Mouse (Mus musculus) heart, embryonic 16.5 days (tissue): ENCODE results near the gene Arl4a. TPM values are rescaled to one million over a fixed set of nuclear protein-coding genes. Genes with fewer than 3 reads are reported as not detected.

Experiments
- ATAC-seq: fragments of 200-750 bp; cut with Nextera tagmentation; replicated peaks from 2 replicates; pipeline ENCODE4 v1.8.0; 2017; ENCODE audit warnings: moderate number of reproducible peaks; ENCODE audit not compliant: insufficient read depth, low FRiP score; ENCODE audit errors: extremely low read depth
- H3K27ac ChIP-seq: fragments of 300-500 bp; sonication (generic); 2 replicates; pipeline ENCODE4 v1.5.1; 2014; ENCODE audit warnings: mild to moderate bottlenecking, low read length, control low read depth, moderate library complexity
- H3K27me3 ChIP-seq: fragments of 300-500 bp; sonication (generic); 2 replicates; pipeline ENCODE4 v1.6.1; 2014; ENCODE audit warnings: low read length, mixed read lengths; ENCODE audit not compliant: control insufficient read depth, insufficient read depth
- H3K36me3 ChIP-seq: fragments of 300-500 bp; sonication (generic); 2 replicates; pipeline ENCODE4 v1.6.1; 2014; ENCODE audit not compliant: control insufficient read depth, insufficient read depth
- H3K4me1 ChIP-seq: fragments of 300-500 bp; sonication (generic); 2 replicates; pipeline ENCODE4 v1.6.1; 2014; ENCODE audit warnings: low read length, mixed read lengths; ENCODE audit not compliant: control insufficient read depth, insufficient read depth
- H3K4me2 ChIP-seq: fragments of 300-500 bp; sonication (generic); 2 replicates; pipeline ENCODE4 v1.6.1; 2014; ENCODE audit warnings: low read depth, mild to moderate bottlenecking, control low read depth, low read length
- H3K4me3 ChIP-seq: fragments of 300-500 bp; sonication (generic); 2 replicates; pipeline ENCODE4 v1.5.1; 2014; ENCODE audit warnings: mild to moderate bottlenecking, control low read depth, low read length
- H3K9ac ChIP-seq: fragments of 300-500 bp; sonication (generic); 2 replicates; pipeline ENCODE4 v1.6.1; 2014; ENCODE audit warnings: low read length, control low read depth
- H3K9me3 ChIP-seq: fragments of 300-500 bp; sonication (generic); replicated peaks from 2 replicates; pipeline ENCODE4 v1.6.1; 2016; ENCODE audit warnings: low read length; ENCODE audit not compliant: control insufficient read depth
- WGBS: fragments of 180-500 bp; shearing (Covaris S2); extraction: QIAGEN DNeasy Blood & Tissue Kit; methylation state at CpG from one replicate; pipeline ENCODE4 v1.1.7; 2014; 5-methylcytosine and 5-hydroxymethylcytosine counted together
- polyA plus RNA-seq: library from polyadenylated mRNA; unstranded; fragments of >200 nt; fragmentation: Nextera tagmentation; extraction: Ambion mirVana; gene quantifications from 2 replicates; pipeline ENCODE4 v1.2.1, GENCODE M21; 2015

Arl4a gene
- polyA plus RNA-seq, 1 experiment from 2014 or later: 38.5 TPM

DNA sequence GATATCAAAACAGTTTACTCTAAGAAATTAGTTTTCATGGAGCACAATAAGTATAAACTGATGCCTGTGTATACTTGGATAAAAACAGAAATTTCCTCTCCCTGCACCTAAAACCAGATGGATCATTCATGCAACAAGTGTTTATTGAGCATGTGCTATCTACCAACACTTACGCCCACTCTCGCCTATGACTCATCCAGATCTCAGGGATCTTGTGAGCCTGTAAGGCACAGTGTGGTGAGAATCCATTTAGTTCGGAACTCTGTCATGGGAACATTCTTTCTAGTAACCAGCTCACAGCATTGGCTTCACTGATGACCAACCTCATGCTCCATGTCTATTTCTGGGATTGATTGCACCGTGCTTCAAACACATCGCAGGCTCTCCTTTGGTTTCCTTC, 58.8 kb downstream of the Arl4a start:
- Histone ChIP-seq H3K9ac (no peak overlapping the region), H3K9me3 (no peaks in the 10 kb centered on the region), H3K27ac (no peak overlapping the region), H3K4me3 (no peak overlapping the region), H3K36me3 (no peaks in the 10 kb centered on the region), H3K27me3 (no peaks in the 10 kb centered on the region), H3K4me1 (no peaks in the 10 kb centered on the region), H3K4me2 (no peak overlapping the region)
- ATAC-seq: no peak
- 89% methylated on average over 5 of the region's 5 CpGs for WGBS

DNA sequence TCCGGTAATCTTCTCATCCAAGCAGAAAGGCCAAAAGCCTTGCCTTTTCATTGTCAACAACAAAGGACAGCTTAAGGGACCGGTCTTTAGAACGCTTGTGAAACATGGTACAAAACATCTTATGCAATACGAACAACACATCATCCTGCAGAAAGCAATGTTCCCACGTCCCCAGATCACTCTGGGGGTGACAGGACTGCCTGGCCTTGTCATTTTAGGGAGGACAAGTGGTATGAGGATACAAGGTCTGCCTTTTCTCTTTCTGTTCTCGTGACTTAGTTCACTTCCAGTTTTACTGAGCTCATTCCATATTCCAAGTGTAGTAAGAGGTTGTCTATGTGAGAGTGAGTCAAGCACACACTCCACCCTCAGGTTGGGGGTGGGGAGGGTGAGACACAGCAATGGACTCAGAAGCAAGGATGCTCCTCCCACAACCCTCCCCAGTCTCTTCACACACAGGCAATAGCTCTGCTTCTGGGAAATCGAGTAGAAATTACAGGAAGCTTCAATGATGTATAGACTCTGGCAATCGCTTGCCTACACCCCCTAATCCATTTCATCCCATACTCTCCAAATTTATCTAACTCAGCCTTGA, 59.7 kb downstream of the Arl4a start:
- no peak overlapping the region for H3K4me2 ChIP-seq
- no peaks in the 10 kb centered on the region for H3K27me3 ChIP-seq
- H3K4me3 ChIP-seq: no peak overlapping the region
- no peak overlapping the region for H3K9ac ChIP-seq
- H3K27ac ChIP-seq: no peak overlapping the region
- no peaks in the 10 kb centered on the region for H3K36me3 ChIP-seq
- no peaks in the 10 kb centered on the region for H3K4me1 ChIP-seq
- ATAC-seq: no peak
- no peaks in the 10 kb centered on the region for H3K9me3 ChIP-seq
- WGBS: 84% methylated on average over 8 of the region's 8 CpGs

DNA sequence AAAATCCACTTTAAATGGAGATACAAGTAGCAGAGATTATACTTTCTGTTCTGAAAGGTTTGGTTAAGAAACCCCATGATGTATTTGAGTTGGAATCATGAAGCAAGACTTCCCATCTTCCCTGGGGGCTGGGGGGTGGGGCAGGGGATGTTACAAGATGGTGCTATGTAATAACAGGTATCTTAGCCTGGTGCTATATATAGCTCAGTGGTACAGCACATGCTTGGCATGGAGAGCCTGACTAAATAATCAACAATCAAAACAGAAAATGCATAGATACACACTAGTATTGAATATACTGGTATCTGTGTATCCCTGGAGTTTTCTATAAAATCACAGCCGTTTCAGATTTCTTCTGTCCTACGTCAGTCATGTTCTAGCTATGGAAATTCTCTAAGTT, 61.4 kb downstream of the Arl4a start:
- Histone ChIP-seq H3K4me1 (no peaks in the 10 kb centered on the region), H3K27me3 (no peaks in the 10 kb centered on the region), H3K4me3 (no peak overlapping the region), H3K36me3 (no peaks in the 10 kb centered on the region), H3K9ac (no peak overlapping the region), H3K4me2 (no peak overlapping the region), H3K9me3 (no peaks in the 10 kb centered on the region), H3K27ac (no peak overlapping the region)
- WGBS: 93% methylated on average over 2 of the region's 2 CpGs
- no peak for ATAC-seq

DNA sequence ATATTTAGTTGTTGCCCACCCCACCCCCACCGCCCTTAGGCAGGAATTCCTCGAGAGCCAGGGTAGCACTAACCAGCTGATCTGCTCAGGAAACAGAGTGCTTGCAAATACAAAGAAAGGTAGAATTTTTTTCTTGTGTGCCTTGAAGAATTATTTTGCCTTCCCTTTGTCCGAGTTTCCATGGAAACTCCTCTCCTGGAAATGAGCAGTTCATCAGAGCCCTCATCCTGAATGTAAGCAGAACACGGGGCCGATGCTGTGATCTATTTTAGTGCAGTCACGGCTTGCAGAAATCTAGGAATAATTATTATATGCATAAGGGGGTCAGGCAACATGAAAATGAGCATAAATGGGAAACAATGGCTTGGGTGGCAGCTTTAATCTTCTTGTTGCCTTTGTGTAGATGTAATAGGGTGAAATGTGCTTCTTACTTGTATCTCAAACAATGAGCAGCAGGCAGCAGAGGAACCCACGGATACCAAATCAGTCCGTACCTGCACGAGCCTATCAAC, 61.9 kb downstream of the Arl4a start:
- ATAC-seq: no peak
- H3K4me3 ChIP-seq: no peak overlapping the region
- WGBS: 62% methylated on average over 9 of the region's 9 CpGs

DNA sequence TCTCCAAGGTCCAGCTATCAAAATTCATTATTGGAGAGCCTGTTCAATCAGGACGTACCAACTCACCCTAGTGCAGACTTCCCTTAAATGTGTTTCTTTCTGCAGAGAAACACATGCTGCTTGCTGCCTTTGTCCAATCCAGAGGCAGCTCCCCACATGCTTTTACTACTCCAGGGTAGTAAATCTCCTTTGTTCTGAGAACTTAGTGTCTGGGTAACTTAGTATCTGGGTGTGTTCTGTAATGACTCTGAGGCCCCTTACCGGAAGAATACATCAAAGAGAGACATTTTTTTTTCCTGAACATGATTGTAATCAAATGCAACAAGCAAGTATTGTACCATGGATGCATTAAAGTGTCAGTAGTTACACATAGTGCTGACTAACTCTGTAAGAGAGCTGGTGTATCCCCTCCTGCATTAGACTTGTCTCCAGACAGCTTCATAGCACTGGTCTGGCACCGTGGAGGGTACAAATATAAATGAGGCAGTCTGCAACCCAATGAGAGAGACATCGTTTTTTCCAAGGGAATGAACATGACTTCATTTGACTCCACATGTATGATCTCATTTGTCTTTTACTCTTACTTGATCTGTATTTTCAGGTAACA, 62.7 kb downstream of the Arl4a start:
- H3K4me2 ChIP-seq: no peak overlapping the region
- ATAC-seq: no peak
- no peaks in the 10 kb centered on the region for H3K36me3 ChIP-seq
- no peaks in the 10 kb centered on the region for H3K4me1 ChIP-seq
- no peak overlapping the region for H3K27ac ChIP-seq
- H3K9ac ChIP-seq: no peak overlapping the region
- H3K27me3 ChIP-seq: no peaks in the 10 kb centered on the region
- H3K4me3 ChIP-seq: no peak overlapping the region
- WGBS: 55% methylated on average over 4 of the region's 4 CpGs
- no peaks in the 10 kb centered on the region for H3K9me3 ChIP-seq

More for the DNA sequence above, 61.9 kb downstream of the Arl4a start:
- Histone ChIP-seq H3K27me3 (no peaks in the 10 kb centered on the region), H3K27ac (no peak overlapping the region), H3K4me1 (no peaks in the 10 kb centered on the region), H3K9me3 (no peaks in the 10 kb centered on the region), H3K4me2 (no peak overlapping the region), H3K9ac (no peak overlapping the region), H3K36me3 (no peaks in the 10 kb centered on the region)

DNA sequence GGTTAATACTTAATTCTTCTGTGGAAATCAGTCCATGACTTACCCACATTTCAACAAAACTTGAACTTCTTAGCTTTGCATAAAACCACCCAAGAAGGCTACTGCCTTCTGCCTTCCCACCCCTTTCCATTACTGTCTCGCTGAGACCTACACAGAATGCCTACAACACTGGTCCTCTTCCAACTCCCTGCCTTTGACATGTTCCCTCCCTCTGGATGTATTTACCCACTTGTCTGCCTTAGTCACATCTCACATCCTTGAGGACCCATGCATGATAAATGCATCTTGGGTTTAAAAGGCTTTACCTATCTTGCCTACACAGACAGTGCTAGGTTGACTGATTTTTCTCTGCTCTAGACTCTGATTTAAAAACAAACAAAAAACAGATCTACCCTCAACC, 63.6 kb downstream of the Arl4a start:
- no peaks in the 10 kb centered on the region for H3K36me3 ChIP-seq
- H3K27me3 ChIP-seq: no peaks in the 10 kb centered on the region
- no peak overlapping the region for H3K4me2 ChIP-seq
- H3K4me3 ChIP-seq: no peak overlapping the region
- no peaks in the 10 kb centered on the region for H3K4me1 ChIP-seq
- H3K9me3 ChIP-seq: no peaks in the 10 kb centered on the region
- WGBS: 69% methylated on average over 1 of the region's 1 CpGs
- H3K27ac ChIP-seq: no peak overlapping the region
- H3K9ac ChIP-seq: no peak overlapping the region
- ATAC-seq: no peak

DNA sequence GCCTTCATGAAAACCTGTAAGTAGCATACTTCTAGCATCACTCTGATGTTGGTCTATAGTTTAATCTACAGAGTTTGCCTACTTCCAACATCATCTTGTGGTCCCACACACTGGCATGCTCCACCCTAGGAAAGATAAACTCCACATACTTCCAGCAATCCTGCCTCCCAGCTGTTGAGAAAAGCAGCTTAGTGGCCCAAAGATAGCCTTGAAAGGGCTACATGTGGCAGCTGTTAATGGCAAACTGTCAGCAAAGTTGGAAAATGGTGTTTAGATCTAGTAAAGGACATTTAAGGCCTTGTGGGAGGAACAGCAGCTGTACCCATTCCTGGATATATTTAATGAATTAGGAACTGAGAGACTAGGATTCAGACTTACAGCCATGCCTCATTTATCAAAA, 68.3 kb downstream of the Arl4a start:
- Histone ChIP-seq H3K4me1 (no peaks in the 10 kb centered on the region), H3K4me2 (no peak overlapping the region), H3K9me3 (no peaks in the 10 kb centered on the region), H3K9ac (no peak overlapping the region), H3K27me3 (no peaks in the 10 kb centered on the region), H3K36me3 (no peaks in the 10 kb centered on the region), H3K27ac (no peak overlapping the region), H3K4me3 (no peak overlapping the region)
- no peak for ATAC-seq

DNA sequence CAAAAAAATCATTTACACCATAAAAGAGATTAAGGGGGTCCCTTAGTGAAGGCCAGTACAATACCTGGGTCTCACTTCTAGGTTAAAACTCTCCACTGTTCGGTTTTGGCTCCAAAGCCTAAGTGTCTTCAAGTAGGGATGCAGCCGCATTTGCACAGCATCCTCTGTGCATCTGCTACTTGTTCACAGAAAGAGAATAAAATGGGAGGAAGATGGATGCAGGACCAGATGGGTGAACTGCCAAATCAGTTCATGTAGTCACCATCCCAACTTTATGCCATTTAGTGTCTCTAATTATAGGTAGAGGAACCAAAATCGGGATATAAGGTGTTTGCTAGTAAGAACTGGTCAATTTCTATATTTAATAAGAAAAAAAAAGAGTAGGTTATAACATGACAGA, 69.7 kb downstream of the Arl4a start:
- Histone ChIP-seq H3K4me3 (no peak overlapping the region), H3K4me1 (no peaks in the 10 kb centered on the region), H3K9ac (no peak overlapping the region), H3K4me2 (no peak overlapping the region), H3K36me3 (no peaks in the 10 kb centered on the region), H3K27me3 (no peaks in the 10 kb centered on the region), H3K27ac (no peak overlapping the region), H3K9me3 (no peaks in the 10 kb centered on the region)
- 83% methylated on average over 3 of the region's 3 CpGs for WGBS
- ATAC-seq: no peak

DNA sequence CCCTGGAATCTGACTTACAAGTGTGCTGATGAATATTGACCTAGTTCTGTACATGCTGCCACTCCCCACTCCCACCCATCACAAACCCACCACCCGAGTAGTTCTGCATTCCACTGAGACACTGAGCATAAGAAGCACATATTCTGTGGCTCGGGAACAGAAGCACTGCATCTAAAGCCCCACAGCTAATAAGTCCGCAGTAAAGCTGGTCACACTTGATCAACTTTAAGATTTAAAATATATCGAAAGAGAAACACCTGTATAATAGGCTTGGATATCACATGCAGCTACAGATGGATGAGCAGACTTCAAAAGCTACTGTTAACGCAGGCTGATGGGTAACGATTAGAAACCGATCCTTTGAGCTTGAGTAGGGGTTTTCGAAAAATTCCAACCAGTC, 78.7 kb downstream of the Arl4a start:
- Histone ChIP-seq H3K9me3 (no peaks in the 10 kb centered on the region), H3K4me2 (no peak overlapping the region), H3K36me3 (no peaks in the 10 kb centered on the region), H3K9ac (no peak overlapping the region), H3K27me3 (no peaks in the 10 kb centered on the region), H3K4me3 (no peak overlapping the region), H3K4me1 (peaks cover 16% of the 10 kb centered on the region), H3K27ac (no peak overlapping the region)
- ATAC-seq: no peak
- 83% methylated on average over 8 of the region's 8 CpGs for WGBS
